Mouse (Mus musculus) stomach, postnatal 0 days (tissue): ENCODE results near the gene Lilr4b.

Source experiments
- CTCF ChIP-seq: IDR thresholded peaks from 2 replicates; pipeline ENCODE4 v1.5.1; 2016; ENCODE audit warnings: antibody characterized with exemption, low read depth, mild to moderate bottlenecking, moderate library complexity
- EP300 ChIP-seq: optimal IDR thresholded peaks from 2 replicates; pipeline ENCODE3; 2016; ENCODE audit warnings: antibody characterized with exemption

GRCm38 (mm10) chr10:51526090-51526489 lies 45.7 kb downstream of the Lilr4b start:
- no peak for TF ChIP-seq CTCF
- TF ChIP-seq EP300: no peak
